ENCODE assay signal across 7 mouse cellular contexts in the genomic region with DNA sequence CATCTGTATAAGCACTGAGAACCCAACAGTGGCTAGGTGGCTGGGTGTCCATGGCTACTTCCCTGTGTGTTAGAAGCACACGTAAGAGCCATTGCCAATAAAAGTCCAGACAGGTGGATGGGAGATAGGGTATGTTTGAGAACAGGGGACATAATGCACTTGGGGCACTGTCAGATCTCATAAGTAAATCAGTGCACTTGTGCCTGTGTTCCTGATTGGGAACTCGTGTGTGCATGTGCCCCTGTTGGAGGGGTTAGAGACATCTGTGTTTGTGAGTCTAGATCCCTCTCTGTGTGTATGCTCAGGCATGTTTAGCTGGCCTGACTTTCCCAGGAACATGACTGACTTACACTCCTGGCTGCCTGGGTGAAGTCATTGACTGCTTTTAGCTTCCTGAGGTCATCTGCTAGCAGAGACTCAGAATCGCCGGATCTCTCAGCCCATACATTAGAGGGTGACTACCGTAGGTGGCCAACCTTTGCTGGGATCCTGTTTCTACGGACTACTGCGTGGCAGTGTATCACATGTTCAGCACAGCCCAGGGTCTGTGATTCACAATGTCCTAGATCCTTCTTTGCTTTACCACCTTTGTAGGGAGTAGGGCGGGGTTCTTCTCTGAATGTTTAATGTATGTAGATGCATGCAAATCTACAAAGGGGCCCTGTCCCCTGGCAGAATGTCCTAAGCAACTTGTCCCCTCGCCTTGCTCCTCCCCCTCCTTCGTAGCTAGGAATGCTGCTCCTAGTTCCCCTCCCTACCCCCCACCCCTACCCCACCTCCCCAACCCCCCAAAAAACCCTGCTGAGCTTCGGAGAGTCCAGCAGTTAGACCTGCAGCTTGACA. TPM values are rescaled to one million over a fixed set of nuclear protein-coding genes. Genes with fewer than 3 reads are reported as not detected.
DNase-seq lines count a peak whose midpoint lies in the region; ATAC-seq and TF ChIP-seq lines count a peak whose summit lies in the region.

No protein-coding gene starts in this region.

- H3K4me1 ChIP-seq in lung, embryonic 15.5 days = peaks cover 40% of the 10 kb centered on the region
- H3K4me1 ChIP-seq in lung, adult 2 months (ENCODE audit: control insufficient read depth, insufficient read depth, low read length) = peaks cover 12% of the 10 kb centered on the region
- peaks cover 84% of the 10 kb centered on the region for H3K4me1 ChIP-seq in forebrain, embryonic 10.5 days
- peaks cover 50% of the 10 kb centered on the region for H3K4me1 ChIP-seq in hindbrain, embryonic 14.5 days (replicated peaks; ENCODE audit: control insufficient read depth, insufficient read depth, low read length)
- peaks cover 29% of the 10 kb centered on the region for H3K4me1 ChIP-seq in stomach, embryonic 15.5 days

- peaks cover 23% of the 10 kb centered on the region for H3K36me3 ChIP-seq in lung, embryonic 15.5 days
- H3K36me3 ChIP-seq in forebrain, embryonic 10.5 days (replicated peaks) = peaks cover 42% of the 10 kb centered on the region
- H3K36me3 ChIP-seq in hindbrain, embryonic 14.5 days (replicated peaks; ENCODE audit: control insufficient read depth, insufficient read depth) = peaks cover 38% of the 10 kb centered on the region
- H3K36me3 ChIP-seq in stomach, embryonic 15.5 days = 0 out of 2 replicates have a peak, but pooled peaks cover 4% of the 10 kb centered on the region

- no peak for DNase-seq in lung, adult 2 months
- no peak for DNase-seq in forebrain, embryonic 10.5 days (ENCODE audit: extremely low spot score, low spot score)
- DNase-seq in hindbrain, embryonic 14.5 days (ENCODE audit: low spot score) = no peak
- no peak for DNase-seq in spleen, postnatal 14 days (ENCODE audit: low spot score in 2 of 2)
- DNase-seq in urinary bladder, adult 18-20 months (ENCODE audit: low spot score in 2 of 2) = no peak

- TF ChIP-seq POLR2A in lung, adult 2 months (IDR thresholded peaks at IDR 0.05; ENCODE audit: borderline replicate concordance, extremely low read depth, low read depth, low read length) = no peak

- peak overlapping the region; percentile 2; the same call in 1 of the 2 replicates for H3K4me2 ChIP-seq in lung, embryonic 15.5 days
- peak overlapping the region; percentile 78 for H3K4me2 ChIP-seq in hindbrain, embryonic 14.5 days (replicated peaks)
- H3K4me2 ChIP-seq in stomach, embryonic 15.5 days = peak overlapping the region; percentile 17

- H3K9ac ChIP-seq in lung, embryonic 15.5 days = no peak overlapping the region
- peak overlapping the region; percentile 22 for H3K9ac ChIP-seq in hindbrain, embryonic 14.5 days
- H3K9ac ChIP-seq in stomach, embryonic 15.5 days = no peak overlapping the region

- H3K27me3 ChIP-seq in lung, embryonic 15.5 days = no peaks in the 10 kb centered on the region
- H3K27me3 ChIP-seq in forebrain, embryonic 10.5 days (ENCODE audit: poor library complexity, severe bottlenecking) = no peaks in the 10 kb centered on the region
- no peaks in the 10 kb centered on the region for H3K27me3 ChIP-seq in hindbrain, embryonic 14.5 days (ENCODE audit: control insufficient read depth, insufficient read depth, low read length)
- no peaks in the 10 kb centered on the region for H3K27me3 ChIP-seq in stomach, embryonic 15.5 days (replicated peaks)

- no peak overlapping the region for H3K4me3 ChIP-seq in lung, embryonic 15.5 days
- no peak overlapping the region for H3K4me3 ChIP-seq in lung, adult 2 months (replicated peaks; ENCODE audit: extremely low read depth, low read depth, low read length)
- H3K4me3 ChIP-seq in forebrain, embryonic 10.5 days = peak overlapping the region; percentile 41
- H3K4me3 ChIP-seq in hindbrain, embryonic 14.5 days (replicated peaks; ENCODE audit: low read length) = no peak overlapping the region
- no peak overlapping the region for H3K4me3 ChIP-seq in stomach, embryonic 15.5 days (replicated peaks)

- no peak for TF ChIP-seq CTCF in lung, adult 2 months (IDR thresholded peaks at IDR 0.05; ENCODE audit: insufficient read depth, low read length)

- WGBS in lung, embryonic 15.5 days = 19% methylated on average over 11 of the region's 11 CpGs
- WGBS in lung, adult 2 months = 44% methylated on average over 11 of the region's 11 CpGs
- 25% methylated on average over 11 of the region's 11 CpGs for WGBS in forebrain, embryonic 10.5 days
- 13% methylated on average over 11 of the region's 11 CpGs for WGBS in hindbrain, embryonic 14.5 days
- WGBS in stomach, embryonic 15.5 days = 30% methylated on average over 11 of the region's 11 CpGs

- ATAC-seq in lung, embryonic 15.5 days (ENCODE audit: borderline replicate concordance, extremely low read depth, low FRiP score, low TSS enrichment) = peak; percentile 4; the same call in 1 of the 2 replicates
- ATAC-seq in hindbrain, embryonic 14.5 days (ENCODE audit: low FRiP score) = 0 out of 2 replicates have a peak, but pooled peaks have one; percentile 12
- ATAC-seq in stomach, embryonic 15.5 days (ENCODE audit: insufficient read depth, low FRiP score, low read depth) = no peak

- H3K9me3 ChIP-seq in lung, embryonic 15.5 days = no peaks in the 10 kb centered on the region
- H3K9me3 ChIP-seq in forebrain, embryonic 10.5 days = no peaks in the 10 kb centered on the region
- H3K9me3 ChIP-seq in hindbrain, embryonic 14.5 days (ENCODE audit: control insufficient read depth, low read length) = no peaks in the 10 kb centered on the region
- H3K9me3 ChIP-seq in stomach, embryonic 15.5 days = no peaks in the 10 kb centered on the region

- peak overlapping the region; percentile 74 for H3K27ac ChIP-seq in lung, embryonic 15.5 days
- H3K27ac ChIP-seq in forebrain, embryonic 10.5 days = peak overlapping the region; percentile 84
- H3K27ac ChIP-seq in hindbrain, embryonic 14.5 days = peak overlapping the region; percentile 71
- peak overlapping the region; percentile 46 for H3K27ac ChIP-seq in stomach, embryonic 15.5 days

RNA-seq across cellular contexts. Expression of gene Txnrd2, which starts 31.2 kb away (rescaled TPM):
- 22.7 and 23.4 TPM in 2 replicates for polyA plus RNA-seq in lung, embryonic 15.5 days (2015; fragmentation: Nextera tagmentation; extraction: Ambion mirVana)
- polyA plus RNA-seq in lung, adult 2 months (2012; rRNA removed) = 11.7 and 19.4 TPM in 2 replicates
- polyA plus RNA-seq in forebrain, embryonic 10.5 days (2016; fragmentation: Nextera tagmentation; extraction: Ambion mirVana) = 31.6 and 35.1 TPM in 2 replicates
- polyA plus RNA-seq in hindbrain, embryonic 14.5 days (2014; fragmentation: Nextera tagmentation; extraction: Ambion mirVana) = 26.0 and 28.2 TPM in 2 replicates
- polyA plus RNA-seq in stomach, embryonic 15.5 days (2015; fragmentation: Nextera tagmentation; extraction: Ambion mirVana) = 24.4 and 26.1 TPM in 2 replicates

RNA-seq across cellular contexts. Expression of gene Comt, which starts 31.7 kb away (rescaled TPM):
- 112 and 122 TPM in 2 replicates for polyA plus RNA-seq in lung, embryonic 15.5 days (2015; fragmentation: Nextera tagmentation; extraction: Ambion mirVana)
- 159 and 171 TPM in 2 replicates for polyA plus RNA-seq in lung, adult 2 months (2012; rRNA removed)
- 58.1 and 60.1 TPM in 2 replicates for polyA plus RNA-seq in forebrain, embryonic 10.5 days (2016; fragmentation: Nextera tagmentation; extraction: Ambion mirVana)
- 91.6 and 99.4 TPM in 2 replicates for polyA plus RNA-seq in hindbrain, embryonic 14.5 days (2014; fragmentation: Nextera tagmentation; extraction: Ambion mirVana)
- polyA plus RNA-seq in stomach, embryonic 15.5 days (2015; fragmentation: Nextera tagmentation; extraction: Ambion mirVana) = 95.5 and 101 TPM in 2 replicates

RNA-seq across cellular contexts. Expression of gene Arvcf, which starts 47.0 kb away (rescaled TPM):
- 29.7 and 35.5 TPM in 2 replicates for polyA plus RNA-seq in lung, embryonic 15.5 days (2015; fragmentation: Nextera tagmentation; extraction: Ambion mirVana)
- polyA plus RNA-seq in lung, adult 2 months (2012; rRNA removed) = 49.9 and 53.7 TPM in 2 replicates
- polyA plus RNA-seq in forebrain, embryonic 10.5 days (2016; fragmentation: Nextera tagmentation; extraction: Ambion mirVana) = 116 TPM in 2 replicates
- polyA plus RNA-seq in hindbrain, embryonic 14.5 days (2014; fragmentation: Nextera tagmentation; extraction: Ambion mirVana) = 53.2 and 64.6 TPM in 2 replicates
- 25.3 and 28.7 TPM in 2 replicates for polyA plus RNA-seq in stomach, embryonic 15.5 days (2015; fragmentation: Nextera tagmentation; extraction: Ambion mirVana)

RNA-seq across cellular contexts. Expression of gene Tango2, which starts 47.1 kb away (rescaled TPM):
- 24.6 and 33.0 TPM in 2 replicates for polyA plus RNA-seq in lung, embryonic 15.5 days (2015; fragmentation: Nextera tagmentation; extraction: Ambion mirVana)
- polyA plus RNA-seq in lung, adult 2 months (2012; rRNA removed) = 35.1 and 36.1 TPM in 2 replicates
- polyA plus RNA-seq in forebrain, embryonic 10.5 days (2016; fragmentation: Nextera tagmentation; extraction: Ambion mirVana) = 35.7 and 37.1 TPM in 2 replicates
- polyA plus RNA-seq in hindbrain, embryonic 14.5 days (2014; fragmentation: Nextera tagmentation; extraction: Ambion mirVana) = 94.5 and 97.9 TPM in 2 replicates
- polyA plus RNA-seq in stomach, embryonic 15.5 days (2015; fragmentation: Nextera tagmentation; extraction: Ambion mirVana) = 29.0 and 34.9 TPM in 2 replicates

Comparison
In these comparisons a context has a peak if more than half of its experiments do, and no peak if none do; other contexts are left out.
1. H3K4me2 ChIP-seq: peak in every context shown above with its lines; median percentile 78 in hindbrain, embryonic 14.5 days; 17 in stomach, embryonic 15.5 days; 2 in lung, embryonic 15.5 days.